Comparison of ENCODE assay signal across 23 mouse cellular contexts in genomic region chr4:139035799-139036198, GRCm38 (mm10). TPM values are rescaled to one million over a fixed set of nuclear protein-coding genes. Genes with fewer than 3 reads are reported as not detected.
DNase-seq lines count a peak whose midpoint lies in the region; ATAC-seq and TF ChIP-seq lines count a peak whose summit lies in the region.
"Had no signal": no experiment of that assay in that cellular context is flagged by ENCODE, and none has a peak within 500 bp of the region (broad histone marks: within the 10 kb centered on the region; RNA-seq: fewer than 3 reads in every experiment).

No protein-coding gene starts in this region.

- H3K4me2 ChIP-seq in hindbrain, postnatal 0 days (ENCODE audit: low read depth, low read length): no peak overlapping the region
- no peak overlapping the region for H3K4me2 ChIP-seq in hindbrain, embryonic 16.5 days (ENCODE audit: low read length)
- H3K4me2 ChIP-seq: embryonic facial prominence, embryonic 13.5 days; limb, embryonic 13.5 days; midbrain, embryonic 11.5 days had no signal

- no peak overlapping the region for H3K4me3 ChIP-seq in hindbrain, postnatal 0 days (ENCODE audit: low read length)
- no peak overlapping the region for H3K4me3 ChIP-seq in hindbrain, embryonic 16.5 days (ENCODE audit: low read length)
- no peak overlapping the region for H3K4me3 ChIP-seq in embryonic facial prominence, embryonic 10.5 days
- H3K4me3 ChIP-seq: embryonic facial prominence, embryonic 13.5 days; heart, adult 2 months; hindbrain, embryonic 10.5 days; limb, embryonic 13.5 days had no signal

- no peak overlapping the region for H3K9ac ChIP-seq in hindbrain, postnatal 0 days (replicated peaks; ENCODE audit: low read length)
- no peak overlapping the region for H3K9ac ChIP-seq in hindbrain, embryonic 16.5 days (ENCODE audit: low read depth, low read length)
- H3K9ac ChIP-seq: embryonic facial prominence, embryonic 13.5 days; limb, embryonic 13.5 days; liver, embryonic 14.5 days had no signal

- DNase-seq in gastrocnemius, adult 18-20 months (ENCODE audit: low spot score): peak; percentile 51
- DNase-seq in gastrocnemius, postnatal 10 days: no peak
- peak; percentile 45 for DNase-seq in hindbrain, postnatal 0 days (ENCODE audit: low spot score)
- DNase-seq in right cerebral cortex, postnatal 10 days (ENCODE audit: low spot score in 2 of 2): peak; percentile 53 to 61
- no peak for DNase-seq in right cerebral cortex, adult 2 months (ENCODE audit: low spot score in 2 of 2)
- no peak for DNase-seq in embryonic facial prominence, embryonic 10.5 days (ENCODE audit: low spot score)
- DNase-seq in thymus, postnatal 14 days: no peak
- DNase-seq: adrenal gland, postnatal 36 days; cerebellum, adult 9-10 months; kidney, adult 18-20 months; right cerebral cortex, adult 18-20 months had no signal

- no peak for ATAC-seq in hindbrain, postnatal 0 days
- ATAC-seq in hindbrain, embryonic 16.5 days: no peak
- ATAC-seq: forebrain, embryonic 14.5 days had no signal

- no peak for TF ChIP-seq CTCF in hindbrain, postnatal 0 days (IDR thresholded peaks at IDR 0.05; ENCODE audit: low read depth)

- H3K4me1 ChIP-seq in hindbrain, postnatal 0 days (ENCODE audit: insufficient read depth, low read length): peaks cover 33% of the 10 kb centered on the region
- peaks cover 32% of the 10 kb centered on the region for H3K4me1 ChIP-seq in hindbrain, embryonic 16.5 days (ENCODE audit: control insufficient read depth, insufficient read depth, low read depth, low read length)
- peaks cover 43% of the 10 kb centered on the region for H3K4me1 ChIP-seq in embryonic facial prominence, embryonic 10.5 days
- H3K4me1 ChIP-seq: limb, embryonic 13.5 days had no signal

- no peak overlapping the region for H3K27ac ChIP-seq in hindbrain, postnatal 0 days
- no peak overlapping the region for H3K27ac ChIP-seq in hindbrain, embryonic 16.5 days (ENCODE audit: low read depth, low read length)
- no peak overlapping the region for H3K27ac ChIP-seq in embryonic facial prominence, embryonic 10.5 days (replicated peaks)
- H3K27ac ChIP-seq: embryonic facial prominence, embryonic 13.5 days; heart, adult 2 months; hindbrain, embryonic 10.5 days; kidney, postnatal 0 days; limb, embryonic 13.5 days; liver, embryonic 14.5 days had no signal

- 74% methylated on average over 3 of the region's 3 CpGs for WGBS in hindbrain, postnatal 0 days
- WGBS in hindbrain, embryonic 16.5 days: 88% methylated on average over 3 of the region's 3 CpGs
- WGBS in embryonic facial prominence, embryonic 10.5 days: 96% methylated on average over 3 of the region's 3 CpGs

- no peaks in the 10 kb centered on the region for H3K27me3 ChIP-seq in hindbrain, postnatal 0 days (ENCODE audit: insufficient read depth, low read length)
- no peaks in the 10 kb centered on the region for H3K27me3 ChIP-seq in hindbrain, embryonic 16.5 days (replicated peaks; ENCODE audit: control insufficient read depth, insufficient read depth, low read length)
- H3K27me3 ChIP-seq in embryonic facial prominence, embryonic 10.5 days (replicated peaks; ENCODE audit: low read depth, poor library complexity, severe bottlenecking): peaks cover 21% of the 10 kb centered on the region

- no peaks in the 10 kb centered on the region for H3K9me3 ChIP-seq in hindbrain, postnatal 0 days (ENCODE audit: low read length)
- no peaks in the 10 kb centered on the region for H3K9me3 ChIP-seq in hindbrain, embryonic 16.5 days (ENCODE audit: control insufficient read depth, low read length)
- peaks cover 4% of the 10 kb centered on the region; the same call in 1 of the 2 replicates for H3K9me3 ChIP-seq in embryonic facial prominence, embryonic 10.5 days
- H3K9me3 ChIP-seq: embryonic facial prominence, embryonic 13.5 days; limb, embryonic 13.5 days had no signal

- no peaks in the 10 kb centered on the region for H3K36me3 ChIP-seq in hindbrain, postnatal 0 days (ENCODE audit: insufficient read depth, low read length)
- no peaks in the 10 kb centered on the region for H3K36me3 ChIP-seq in hindbrain, embryonic 16.5 days (ENCODE audit: control insufficient read depth, insufficient read depth, low read length)
- no peaks in the 10 kb centered on the region for H3K36me3 ChIP-seq in embryonic facial prominence, embryonic 10.5 days (replicated peaks)
- H3K36me3 ChIP-seq: embryonic facial prominence, embryonic 13.5 days; hindbrain, embryonic 10.5 days; limb, embryonic 13.5 days had no signal

RNA-seq across cellular contexts. Expression of gene Htr6, which starts 39.6 kb away (rescaled TPM):
- not detected for total RNA-seq in gastrocnemius, adult 18-20 months (2021)
- total RNA-seq in gastrocnemius, postnatal 10 days (2021): not detected
- total RNA-seq in hindbrain, postnatal 0 days (2014; rRNA removed): 2.0 and 4.3 TPM in 2 replicates
- polyA plus RNA-seq in hindbrain, postnatal 0 days (2015; fragmentation: Nextera tagmentation; extraction: Ambion mirVana): 0.74 and 0.96 TPM in 2 replicates
- polyA plus RNA-seq in hindbrain, embryonic 16.5 days (2015; fragmentation: Nextera tagmentation; extraction: Ambion mirVana): 0.64 and 0.66 TPM in 2 replicates
- 0.23 and 0.26 TPM in 2 replicates for polyA plus RNA-seq in embryonic facial prominence, embryonic 10.5 days (2016; fragmentation: Nextera tagmentation; extraction: Ambion mirVana)
- total RNA-seq: G1E; heart, adult 2 months had no signal
- polyA plus RNA-seq: G1E; heart, adult 2 months; liver, embryonic 14.5 days; midbrain, embryonic 11.5 days; spleen, adult 2 months; stomach, embryonic 14.5 days had no signal

RNA-seq across cellular contexts. Expression of gene Nbl1, which starts 57.0 kb away (rescaled TPM):
- total RNA-seq in gastrocnemius, adult 18-20 months (2021): 10 to 100 TPM; 18.5 to 29.9 TPM
- total RNA-seq in gastrocnemius, postnatal 10 days (2021): 10 to 100 TPM; 51.0 to 51.1 TPM
- total RNA-seq in hindbrain, postnatal 0 days (2014; rRNA removed): 69.4 and 85.3 TPM in 2 replicates
- 60.6 and 64.4 TPM in 2 replicates for polyA plus RNA-seq in hindbrain, postnatal 0 days (2015; fragmentation: Nextera tagmentation; extraction: Ambion mirVana)
- polyA plus RNA-seq in hindbrain, embryonic 16.5 days (2015; fragmentation: Nextera tagmentation; extraction: Ambion mirVana): 43.7 and 57.7 TPM in 2 replicates
- 51.7 and 80.8 TPM in 2 replicates for polyA plus RNA-seq in embryonic facial prominence, embryonic 10.5 days (2016; fragmentation: Nextera tagmentation; extraction: Ambion mirVana)

Comparison
In these comparisons a context has a peak if more than half of its experiments do, and no peak if none do; other contexts are left out.
1. DNase-seq: peak in gastrocnemius, adult 18-20 months (single experiment), hindbrain, postnatal 0 days (single experiment) and right cerebral cortex, postnatal 10 days (2 of 2); none in gastrocnemius, postnatal 10 days (single experiment), right cerebral cortex, adult 2 months (0 of 2), embryonic facial prominence, embryonic 10.5 days (single experiment) and thymus, postnatal 14 days (single experiment).